Mouse (Mus musculus): Measurements from ENCODE around the gene Ankrd45. TPM values are rescaled to one million over a fixed set of nuclear protein-coding genes. Genes with fewer than 3 reads are reported as not detected.
A peak's percentile ranks its signal among the peaks of the same experiment; 100 is the strongest.
"Not testable (repeated sequence)": the region's sequence is repeated elsewhere in the genome, so short reads cannot be mapped to it uniquely, and the experiment has no call there.

The Ankrd45 gene
- polyA plus RNA-seq, 1 experiment from 2014 or later: 0.81 TPM

DNA sequence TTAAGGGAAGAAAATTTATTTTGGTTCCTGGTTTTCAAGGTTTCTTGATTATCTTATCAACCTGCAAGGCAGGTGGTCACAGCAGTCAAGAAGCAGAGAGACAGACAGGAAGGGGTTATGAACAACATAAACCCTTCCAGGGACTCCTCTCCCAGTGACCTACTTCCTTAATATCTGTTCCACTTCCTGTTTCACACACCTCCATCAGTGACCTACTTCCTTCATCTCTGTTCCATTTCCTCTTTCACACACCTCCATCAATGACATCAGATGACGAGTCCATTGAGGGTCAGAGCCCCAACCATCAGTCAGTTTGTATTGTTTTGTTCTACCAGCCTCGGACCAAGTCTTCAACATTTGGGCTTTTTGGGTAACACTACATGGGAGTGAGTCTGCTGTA, 3.0 kb upstream of the Ankrd45 start:
- H3K36me3 ChIP-seq (ENCODE audit: control insufficient read depth, insufficient read depth, low read length): no peaks in the 10 kb centered on the region
- H3K27me3 ChIP-seq (replicated peaks; ENCODE audit: control insufficient read depth, insufficient read depth, low read length): no peaks in the 10 kb centered on the region
- no peak for ATAC-seq
- no peak overlapping the region for H3K27ac ChIP-seq (ENCODE audit: low read length)
- no peak overlapping the region for H3K4me2 ChIP-seq (ENCODE audit: low read depth, low read length)
- WGBS: 81% methylated on average over 2 of the region's 2 CpGs
- H3K9ac ChIP-seq (ENCODE audit: low read depth, low read length): no peak overlapping the region
- no peaks in the 10 kb centered on the region for H3K9me3 ChIP-seq (ENCODE audit: control insufficient read depth, low read length)
- H3K4me3 ChIP-seq (ENCODE audit: low read length): no peak overlapping the region
- peaks cover 5% of the 10 kb centered on the region for H3K4me1 ChIP-seq (ENCODE audit: control insufficient read depth, insufficient read depth, low read length)

DNA sequence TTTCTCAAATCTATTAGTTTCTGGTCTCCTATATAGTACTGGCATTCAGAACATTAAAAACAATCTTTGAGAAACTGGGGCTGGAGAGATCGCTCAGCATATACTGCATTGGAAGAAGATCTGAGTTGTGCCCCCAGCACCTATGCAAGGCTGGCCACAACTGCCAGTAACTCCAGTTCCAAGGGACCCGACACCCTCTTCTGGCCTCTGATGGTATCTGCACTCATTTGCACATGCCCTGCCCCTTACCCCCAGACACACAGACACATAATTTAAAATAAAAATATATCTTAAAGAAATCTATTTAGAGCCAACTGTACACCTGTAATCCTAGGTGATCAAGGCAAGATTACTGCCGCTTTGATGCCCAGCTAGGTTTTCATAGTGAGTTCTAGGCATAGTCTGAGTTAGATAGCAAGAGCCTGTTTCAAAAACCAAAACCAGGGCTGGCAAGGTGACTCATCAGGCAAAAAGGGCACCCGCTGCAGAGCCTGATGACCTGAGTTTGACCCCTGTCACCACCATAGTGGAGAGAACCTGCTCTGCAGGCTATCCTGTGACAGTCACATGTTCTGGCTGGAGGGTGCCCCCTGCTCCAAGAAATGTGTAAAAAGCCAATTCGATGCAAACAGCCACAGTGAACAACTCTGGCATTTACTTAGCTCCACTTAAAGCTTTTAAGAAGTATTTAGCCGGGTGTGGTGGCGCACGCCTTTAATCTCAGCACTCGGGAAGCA, 2.3 kb upstream of the Ankrd45 start:
- Histone ChIP-seq H3K4me2 (ENCODE audit: low read depth, low read length) (no peak overlapping the region), H3K9me3 (ENCODE audit: control insufficient read depth, low read length) (no peaks in the 10 kb centered on the region), H3K4me1 (ENCODE audit: control insufficient read depth, insufficient read depth, low read length) (peaks cover 5% of the 10 kb centered on the region), H3K36me3 (ENCODE audit: control insufficient read depth, insufficient read depth, low read length) (no peaks in the 10 kb centered on the region), H3K9ac (ENCODE audit: low read depth, low read length) (no peak overlapping the region), H3K27ac (ENCODE audit: low read length) (no peak overlapping the region), H3K4me3 (ENCODE audit: low read length) (no peak overlapping the region), H3K27me3 (replicated peaks; ENCODE audit: control insufficient read depth, insufficient read depth, low read length) (no peaks in the 10 kb centered on the region)
- no peak for ATAC-seq
- WGBS: 79% methylated on average over 9 of the region's 9 CpGs

DNA sequence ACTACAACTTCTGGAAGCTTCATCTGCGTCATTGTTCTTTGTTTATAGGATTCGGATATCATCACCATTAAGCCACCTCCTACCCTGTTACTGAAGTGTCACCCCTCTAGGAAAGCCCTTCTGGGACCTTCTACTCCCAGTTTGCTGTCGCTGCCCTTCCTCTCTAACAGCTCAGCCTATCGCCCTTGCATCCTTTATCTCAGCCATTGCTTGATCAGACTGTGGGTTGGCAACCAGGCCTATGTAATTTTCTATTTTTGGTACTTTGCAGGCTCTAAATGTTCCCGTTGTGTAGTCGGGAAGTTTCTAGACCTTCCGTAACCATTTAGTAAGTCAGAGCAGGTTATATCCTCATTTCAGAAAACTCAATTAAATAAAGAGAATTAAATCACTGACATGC, 725 bp downstream of the Ankrd45 start:
- H3K9me3 ChIP-seq (ENCODE audit: control insufficient read depth, low read length): no peaks in the 10 kb centered on the region
- no peak for ATAC-seq
- peaks cover 5% of the 10 kb centered on the region for H3K4me1 ChIP-seq (ENCODE audit: control insufficient read depth, insufficient read depth, low read length)
- no peak overlapping the region for H3K4me2 ChIP-seq (ENCODE audit: low read depth, low read length)
- WGBS: 86% methylated on average over 7 of the region's 7 CpGs
- H3K27me3 ChIP-seq (replicated peaks; ENCODE audit: control insufficient read depth, insufficient read depth, low read length): no peaks in the 10 kb centered on the region
- no peaks in the 10 kb centered on the region for H3K36me3 ChIP-seq (ENCODE audit: control insufficient read depth, insufficient read depth, low read length)
- H3K9ac ChIP-seq (ENCODE audit: low read depth, low read length): no peak overlapping the region
- H3K27ac ChIP-seq (ENCODE audit: low read length): no peak overlapping the region
- H3K4me3 ChIP-seq (ENCODE audit: low read length): no peak overlapping the region

DNA sequence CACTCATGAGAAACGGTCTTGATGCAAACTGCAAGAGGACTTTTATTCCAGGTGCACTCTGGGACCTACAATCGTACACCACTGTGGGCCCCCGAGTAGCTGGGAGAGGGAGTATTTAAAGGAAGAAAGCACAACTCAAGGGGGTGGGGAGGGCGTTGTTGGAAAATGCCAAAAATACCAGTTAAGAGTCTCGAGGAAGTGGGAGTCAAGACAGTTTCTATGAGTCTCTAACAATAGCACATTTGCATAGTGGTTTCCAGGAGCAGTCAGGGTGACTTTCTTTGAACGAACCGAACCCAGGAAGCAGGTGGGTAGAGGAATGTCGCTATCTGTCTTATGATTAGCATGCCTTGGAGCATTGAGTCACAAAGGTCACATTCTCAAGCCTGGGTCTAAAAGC, 3.1 kb downstream of the Ankrd45 start:
- ATAC-seq; H3K9me3 ChIP-seq (ENCODE audit: control insufficient read depth, low read length); H3K27me3 ChIP-seq (replicated peaks; ENCODE audit: control insufficient read depth, insufficient read depth, low read length); H3K27ac ChIP-seq (ENCODE audit: low read length); H3K4me3 ChIP-seq (ENCODE audit: low read length); H3K4me2 ChIP-seq (ENCODE audit: low read depth, low read length); H3K9ac ChIP-seq (ENCODE audit: low read depth, low read length); H3K4me1 ChIP-seq (ENCODE audit: control insufficient read depth, insufficient read depth, low read length); H3K36me3 ChIP-seq (ENCODE audit: control insufficient read depth, insufficient read depth, low read length): not testable (repeated sequence)
- 79% methylated on average over 8 of the region's 8 CpGs for WGBS

DNA sequence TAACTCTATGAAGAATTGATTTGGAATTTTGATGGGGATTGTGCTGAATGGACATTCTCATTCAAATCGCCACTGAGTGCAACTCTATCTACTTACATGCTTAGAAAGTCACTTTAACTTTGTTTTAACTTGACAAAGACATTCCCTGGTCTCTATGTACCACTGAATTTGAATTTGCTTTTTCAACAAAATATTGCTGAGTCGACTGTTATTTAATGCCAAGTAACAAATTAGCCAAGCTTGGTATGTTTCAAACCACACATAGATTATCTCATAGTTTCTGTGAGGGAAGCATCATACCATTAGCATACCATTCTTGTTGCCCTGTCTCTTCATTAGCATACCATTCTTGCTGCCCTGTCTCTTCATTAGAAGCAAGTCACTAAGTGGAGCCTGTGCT, 5.4 kb downstream of the Ankrd45 start:
- no peak for ATAC-seq
- Histone ChIP-seq H3K9ac (ENCODE audit: low read depth, low read length) (no peak overlapping the region), H3K4me1 (ENCODE audit: control insufficient read depth, insufficient read depth, low read length) (no peaks in the 10 kb centered on the region), H3K27ac (ENCODE audit: low read length) (no peak overlapping the region), H3K9me3 (ENCODE audit: control insufficient read depth, low read length) (no peaks in the 10 kb centered on the region), H3K4me3 (ENCODE audit: low read length) (no peak overlapping the region), H3K36me3 (ENCODE audit: control insufficient read depth, insufficient read depth, low read length) (no peaks in the 10 kb centered on the region), H3K27me3 (replicated peaks; ENCODE audit: control insufficient read depth, insufficient read depth, low read length) (no peaks in the 10 kb centered on the region), H3K4me2 (ENCODE audit: low read depth, low read length) (no peak overlapping the region)
- 82% methylated on average over 2 of the region's 2 CpGs for WGBS

DNA sequence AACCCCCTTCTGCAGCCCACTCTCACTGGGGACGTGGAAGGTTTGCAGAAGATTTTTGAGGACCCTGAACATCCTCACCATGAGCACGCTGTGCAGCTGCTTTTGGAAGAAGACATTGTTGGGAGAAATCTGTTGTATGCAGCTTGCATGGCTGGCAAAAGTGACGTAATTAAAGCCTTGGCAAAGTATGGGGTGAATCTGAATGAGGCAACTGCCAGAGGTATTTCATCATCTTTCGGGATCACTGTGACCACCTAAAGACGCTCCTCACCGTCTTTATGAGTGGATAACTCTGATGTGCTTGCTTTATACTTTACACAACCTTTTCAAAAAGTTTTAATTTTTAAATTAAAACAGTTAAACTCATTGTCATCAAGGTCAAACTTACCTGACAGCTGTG, 8.6 kb downstream of the Ankrd45 start:
- ATAC-seq: no peak
- Histone ChIP-seq H3K4me3 (ENCODE audit: low read length) (no peak overlapping the region), H3K9me3 (ENCODE audit: control insufficient read depth, low read length) (no peaks in the 10 kb centered on the region), H3K4me1 (ENCODE audit: control insufficient read depth, insufficient read depth, low read length) (no peaks in the 10 kb centered on the region), H3K36me3 (ENCODE audit: control insufficient read depth, insufficient read depth, low read length) (no peaks in the 10 kb centered on the region), H3K27ac (ENCODE audit: low read length) (no peak overlapping the region), H3K4me2 (ENCODE audit: low read depth, low read length) (no peak overlapping the region), H3K27me3 (replicated peaks; ENCODE audit: control insufficient read depth, insufficient read depth, low read length) (no peaks in the 10 kb centered on the region), H3K9ac (ENCODE audit: low read depth, low read length) (no peak overlapping the region)
- WGBS: 74% methylated on average over 6 of the region's 6 CpGs

DNA sequence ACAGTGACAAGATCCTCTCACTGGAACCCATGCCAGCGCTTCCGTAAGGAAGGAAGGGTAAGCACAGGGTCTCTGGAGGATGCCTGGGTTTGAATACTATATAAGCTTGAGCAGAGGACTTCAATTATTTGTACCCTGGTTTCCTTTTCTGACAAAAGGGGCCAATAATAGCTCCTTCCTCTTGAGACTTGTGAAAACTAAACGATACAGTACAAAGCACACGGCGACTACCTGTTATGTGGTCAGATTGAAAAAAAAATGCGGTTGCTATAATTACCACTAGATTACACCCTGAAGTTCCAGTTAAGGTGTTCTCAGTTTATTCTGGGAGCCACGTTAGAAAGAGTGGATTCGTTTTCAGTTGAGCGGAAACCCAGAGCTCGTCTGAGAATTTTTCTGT, 14.1 kb downstream of the Ankrd45 start:
- ATAC-seq: no peak
- Histone ChIP-seq H3K4me1 (ENCODE audit: control insufficient read depth, insufficient read depth, low read length) (no peaks in the 10 kb centered on the region), H3K36me3 (ENCODE audit: control insufficient read depth, insufficient read depth, low read length) (no peaks in the 10 kb centered on the region), H3K9me3 (ENCODE audit: control insufficient read depth, low read length) (no peaks in the 10 kb centered on the region), H3K4me3 (ENCODE audit: low read length) (no peak overlapping the region), H3K4me2 (ENCODE audit: low read depth, low read length) (no peak overlapping the region), H3K27me3 (replicated peaks; ENCODE audit: control insufficient read depth, insufficient read depth, low read length) (no peaks in the 10 kb centered on the region), H3K27ac (ENCODE audit: low read length) (no peak overlapping the region), H3K9ac (ENCODE audit: low read depth, low read length) (no peak overlapping the region)
- 87% methylated on average over 10 of the region's 10 CpGs for WGBS

DNA sequence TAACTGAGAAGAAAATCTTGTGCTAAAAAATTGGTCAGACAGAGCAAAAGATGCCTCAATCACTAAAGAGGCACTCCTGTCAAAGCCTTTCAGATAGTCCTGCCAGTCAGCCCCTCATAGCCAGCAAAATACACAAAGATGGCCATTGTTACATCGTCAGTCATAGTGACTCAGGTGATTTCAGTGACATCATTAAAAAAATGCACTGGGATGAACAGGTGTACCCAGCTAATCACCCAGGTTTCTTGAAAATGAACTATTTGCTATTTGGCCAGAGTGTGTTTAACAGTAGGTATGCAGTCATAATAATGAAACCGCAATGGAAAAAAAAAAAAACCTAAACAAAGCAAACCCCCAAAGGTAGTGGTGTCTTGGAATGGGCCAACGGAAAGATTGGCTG, 16.7 kb downstream of the Ankrd45 start, which contains the start of gene Tex50:
Tex50 (minus strand) TSS at position 101 of the 400 bp plus-strand sequence.
- Histone ChIP-seq H3K36me3 (ENCODE audit: control insufficient read depth, insufficient read depth, low read length) (no peaks in the 10 kb centered on the region), H3K9me3 (ENCODE audit: control insufficient read depth, low read length) (0 out of 2 replicates have a peak, but pooled peaks cover 4% of the 10 kb centered on the region), H3K9ac (ENCODE audit: low read depth, low read length) (no peak within 1 kb of the TSS), H3K4me3 (ENCODE audit: low read length) (no peak within 1 kb of the TSS), H3K27ac (ENCODE audit: low read length) (no peak within 1 kb of the TSS), H3K4me2 (ENCODE audit: low read depth, low read length) (no peak within 1 kb of the TSS), H3K4me1 (ENCODE audit: control insufficient read depth, insufficient read depth, low read length) (no peaks in the 10 kb centered on the region), H3K27me3 (replicated peaks; ENCODE audit: control insufficient read depth, insufficient read depth, low read length) (no peaks in the 10 kb centered on the region)
- 82% methylated on average over 3 of the region's 3 CpGs for WGBS
- ATAC-seq: no peak

DNA sequence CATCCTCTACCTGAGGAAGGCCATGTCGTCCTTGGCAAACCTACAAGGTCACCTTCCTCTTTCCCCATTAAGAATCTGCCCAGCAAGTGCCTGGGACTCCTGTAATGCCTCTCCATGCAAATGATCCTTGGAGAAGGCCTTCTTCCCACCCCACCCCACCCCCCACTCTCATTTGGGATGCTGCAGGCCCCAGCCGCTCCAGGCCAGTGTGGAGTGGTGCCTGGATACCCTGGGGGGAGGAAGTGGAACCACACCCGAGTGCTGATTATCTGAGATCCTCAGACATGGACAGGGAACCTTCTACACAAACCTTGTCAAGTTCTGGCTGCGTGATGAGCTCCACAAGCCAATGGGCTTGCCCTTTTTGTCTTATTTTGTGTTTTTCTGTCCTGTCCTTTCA, 17.8 kb downstream of the Ankrd45 start:
- Histone ChIP-seq H3K27ac (ENCODE audit: low read length) (no peak overlapping the region), H3K36me3 (ENCODE audit: control insufficient read depth, insufficient read depth, low read length) (no peaks in the 10 kb centered on the region), H3K4me1 (ENCODE audit: control insufficient read depth, insufficient read depth, low read length) (no peaks in the 10 kb centered on the region), H3K4me2 (ENCODE audit: low read depth, low read length) (no peak overlapping the region), H3K4me3 (ENCODE audit: low read length) (no peak overlapping the region), H3K9me3 (ENCODE audit: control insufficient read depth, low read length) (0 out of 2 replicates have a peak, but pooled peaks cover 4% of the 10 kb centered on the region), H3K27me3 (replicated peaks; ENCODE audit: control insufficient read depth, insufficient read depth, low read length) (no peaks in the 10 kb centered on the region), H3K9ac (ENCODE audit: low read depth, low read length) (no peak overlapping the region)
- 62% methylated on average over 4 of the region's 4 CpGs for WGBS
- ATAC-seq: no peak

DNA sequence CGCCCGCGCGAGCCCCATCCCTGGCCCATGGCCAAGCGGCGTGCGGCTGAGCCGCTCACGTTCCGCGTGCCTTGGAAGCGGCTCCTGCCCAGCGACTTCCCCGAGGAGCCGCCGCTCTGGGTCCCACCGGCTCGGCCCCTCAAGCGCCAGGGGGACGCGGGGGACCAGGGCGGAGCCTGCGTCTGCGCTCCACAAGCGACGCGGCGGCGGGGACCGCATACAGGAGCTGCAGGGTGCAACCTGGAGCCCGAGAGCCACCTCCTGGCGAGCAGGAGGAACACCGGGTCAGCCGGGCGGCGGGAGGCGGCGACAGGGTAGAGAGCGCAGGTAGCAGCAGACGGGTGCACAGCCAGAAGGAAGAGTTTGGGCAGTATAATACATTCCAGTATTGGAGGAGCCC, 28.2 kb downstream of the Ankrd45 start:
- H3K27me3 ChIP-seq (replicated peaks; ENCODE audit: control insufficient read depth, insufficient read depth, low read length): peaks cover 5% of the 10 kb centered on the region; the same call in 1 of the 2 replicates
- no peak overlapping the region for H3K27ac ChIP-seq (ENCODE audit: low read length)
- no peaks in the 10 kb centered on the region for H3K36me3 ChIP-seq (ENCODE audit: control insufficient read depth, insufficient read depth, low read length)
- no peaks in the 10 kb centered on the region for H3K4me1 ChIP-seq (ENCODE audit: control insufficient read depth, insufficient read depth, low read length)
- H3K4me3 ChIP-seq (ENCODE audit: low read length): peak overlapping the region; percentile 61
- WGBS: 1% methylated on average over 40 of the region's 40 CpGs
- peak overlapping the region; percentile 94 for H3K4me2 ChIP-seq (ENCODE audit: low read depth, low read length)
- H3K9ac ChIP-seq (ENCODE audit: low read depth, low read length): peak overlapping the region; percentile 66
- ATAC-seq: peak; percentile 96
- no peaks in the 10 kb centered on the region for H3K9me3 ChIP-seq (ENCODE audit: control insufficient read depth, low read length)

Measured in intestine, embryonic 16.5 days (tissue).